Mouse (Mus musculus) cerebellum, adult 2 months (tissue): Measurements from ENCODE around the gene Fam71e2.

Experiments
- CTCF ChIP-seq: fragments of 200-500 bp; IDR thresholded peaks from 2 replicates; pipeline ENCODE4 v1.5.1; 2011; ENCODE audit warnings: low read depth, mild to moderate bottlenecking, control low read depth, low read length, moderate library complexity, borderline replicate concordance; ENCODE audit not compliant: insufficient read depth
- POLR2A ChIP-seq: fragments of 200-500 bp; IDR thresholded peaks from 2 replicates; pipeline ENCODE4 v1.6.1; 2011; ENCODE audit warnings: low read length, control low read depth, borderline replicate concordance; ENCODE audit not compliant: insufficient read depth

- TF ChIP-seq POLR2A (peak; percentile 51; the same call in 1 of the 2 replicates), CTCF (no peak)
Observed at GRCm38 (mm10) chr7:4788499-4789435, 17.7 kb upstream of the Fam71e2 start.
